Mouse (Mus musculus): ENCODE measurements around the gene Htr1a.
A peak's percentile ranks its signal among the peaks of the same experiment; 100 is the strongest.

Gene Htr1a

GRCm38 (mm10) chr13:105443339-105443738 is at the start of gene Htr1a:
Htr1a (plus strand) TSS chr13:105443639.
- DNase-seq (ENCODE audit: low read depth) = no peak

- peak; percentile 10 for DNase-seq (ENCODE audit: low read depth)
These were observed 31.7 kb upstream of the Htr1a start for GRCm38 (mm10) chr13:105411535-105412326.

- no peak for DNase-seq (ENCODE audit: low read depth)
These were observed 31.1 kb upstream of the Htr1a start for GRCm38 (mm10) chr13:105412327-105412722.

- DNase-seq (ENCODE audit: low read depth) = no peak
These were observed 10.3 kb upstream of the Htr1a start for GRCm38 (mm10) chr13:105433141-105433540.

GRCm38 (mm10) chr13:105433630-105434029 is 9.8 kb upstream of the Htr1a start:
- DNase-seq (ENCODE audit: low read depth) = no peak

GRCm38 (mm10) chr13:105442576-105442975 is 863 bp upstream of the Htr1a start:
- DNase-seq (ENCODE audit: low read depth) = no peak

- DNase-seq (ENCODE audit: low read depth) = no peak
These were observed 415 bp downstream of the Htr1a start for GRCm38 (mm10) chr13:105443871-105444237.

GRCm38 (mm10) chr13:105444238-105444894 is 927 bp downstream of the Htr1a start:
- DNase-seq (ENCODE audit: low read depth) = no peak

- DNase-seq (ENCODE audit: low read depth) = no peak
These were observed 1.4 kb downstream of the Htr1a start for GRCm38 (mm10) chr13:105444895-105445281.

GRCm38 (mm10) chr13:105446239-105446638 is 2.8 kb downstream of the Htr1a start:
- DNase-seq (ENCODE audit: low read depth) = no peak

GRCm38 (mm10) chr13:105447695-105448094 is 4.3 kb downstream of the Htr1a start:
- DNase-seq (ENCODE audit: low read depth) = no peak

- no peak for DNase-seq (ENCODE audit: low read depth)
These were observed 8.1 kb downstream of the Htr1a start for GRCm38 (mm10) chr13:105451536-105451935.
